Mouse (Mus musculus) C2C12 (cell line): ENCODE results near the gene Gtf2ird1. TPM values are rescaled to one million over a fixed set of nuclear protein-coding genes. Genes with fewer than 3 reads are reported as not detected.
A peak's percentile ranks its signal among the peaks of the same experiment; 100 is the strongest.

Source experiments
- H3K27me3 ChIP-seq: one replicate; pipeline ENCODE4 v1.6.1; 2011; ENCODE audit not compliant: control insufficient read depth, insufficient read depth, insufficient read length
- H3K36me3 ChIP-seq: one replicate; pipeline ENCODE4 v1.6.1; 2011; ENCODE audit not compliant: control insufficient read depth, insufficient read depth
- H3K4me3 ChIP-seq: one replicate; pipeline ENCODE4 v1.5.1; 2011; ENCODE audit warnings: mild to moderate bottlenecking, control low read depth; ENCODE audit not compliant: poor library complexity, insufficient read depth, severe bottlenecking
- H3K79me2 ChIP-seq: one replicate; pipeline ENCODE4 v1.6.1; 2011; ENCODE audit not compliant: control insufficient read depth, insufficient read depth
- H3K79me3 ChIP-seq: one replicate; pipeline ENCODE4 v1.6.1; 2011; ENCODE audit warnings: low read depth, control low read depth
- H3ac ChIP-seq: one replicate; pipeline ENCODE3; 2011; ENCODE audit warnings: low read depth; ENCODE audit not compliant: control insufficient read depth, insufficient read length
- CEBPB ChIP-seq: IDR thresholded peaks from one replicate; pipeline ENCODE4 v1.6.1; 2011; ENCODE audit warnings: low read depth, mild to moderate bottlenecking, control low read depth, moderate library complexity
- CTCF ChIP-seq: IDR thresholded peaks from one replicate; pipeline ENCODE4 v1.5.1; 2011; ENCODE audit not compliant: control insufficient read depth, insufficient read depth, insufficient read length
- FOSL1 ChIP-seq: IDR thresholded peaks from one replicate; pipeline ENCODE4 v1.8.0; 2011; ENCODE audit warnings: mild to moderate bottlenecking, low read length; ENCODE audit not compliant: poor library complexity, insufficient read depth, severe bottlenecking
- MAX ChIP-seq: IDR thresholded peaks from one replicate; pipeline ENCODE4 v1.6.1; 2011; ENCODE audit warnings: mild to moderate bottlenecking, control low read depth
- MYOD1 ChIP-seq: IDR thresholded peaks from one replicate; pipeline ENCODE4 v1.6.1; 2011; ENCODE audit warnings: low read depth; ENCODE audit not compliant: control insufficient read depth, insufficient read length
- MYOG ChIP-seq: IDR thresholded peaks from one replicate; pipeline ENCODE4 v1.6.1; 2011; ENCODE audit not compliant: control insufficient read depth, insufficient read length; ENCODE audit errors: extremely low read depth
- USF1 ChIP-seq: IDR thresholded peaks from one replicate; pipeline ENCODE4 v1.6.1; 2011; ENCODE audit warnings: low read depth, mild to moderate bottlenecking, control low read depth, moderate library complexity
- polyA plus RNA-seq: library from polyadenylated mRNA; unstranded; fragments of >200 nt; fragmentation: generic; extraction: Trizol; gene quantifications from one replicate; pipeline ENCODE4 v1.2.1, GENCODE M21; 2012; ENCODE audit warnings: missing spikeins

Gtf2ird1 gene
- polyA plus RNA-seq, 1 experiment: 48.6 TPM

- no peak for TF ChIP-seq CEBPB
- TF ChIP-seq MAX: no peak
- no peak for TF ChIP-seq MYOD1
- no peak for TF ChIP-seq MYOG
- no peak for TF ChIP-seq CTCF
- no peak for TF ChIP-seq FOSL1
- no peak for TF ChIP-seq USF1
- Histone ChIP-seq H3K36me3 (peaks cover 14% of the 10 kb centered on the region), H3K4me3 (no peak overlapping the region), H3K79me2 (no peaks in the 10 kb centered on the region), H3ac (no peak overlapping the region), H3K27me3 (no peaks in the 10 kb centered on the region), H3K79me3 (no peaks in the 10 kb centered on the region)
Observed at GRCm38 (mm10) chr5:134491206-134491605, 34.7 kb upstream of the Gtf2ird1 start.

DNA sequence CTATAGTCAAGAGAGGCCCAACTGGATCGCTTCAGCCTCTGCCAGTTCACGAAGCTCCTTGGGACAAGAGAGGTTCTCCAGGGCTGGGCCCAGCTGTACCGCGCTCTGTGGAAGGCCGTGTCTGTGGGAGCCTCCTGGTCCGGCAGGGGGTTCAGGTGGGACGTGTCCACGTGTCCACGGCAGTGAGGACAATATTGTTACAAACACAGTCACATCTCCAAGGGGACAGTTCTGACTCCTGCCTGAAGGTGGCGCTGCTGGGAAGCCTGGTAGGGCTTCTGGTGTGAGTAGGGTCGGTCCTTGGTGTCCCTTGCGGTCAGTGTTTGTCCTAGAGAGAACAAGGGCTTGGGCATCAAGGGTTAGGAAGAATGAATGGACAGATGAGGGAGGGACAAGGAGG is 33.9 kb upstream of the Gtf2ird1 start:
- no peak overlapping the region for H3K4me3 ChIP-seq
- peaks cover 14% of the 10 kb centered on the region for H3K36me3 ChIP-seq
- H3K79me3 ChIP-seq: no peaks in the 10 kb centered on the region
- H3ac ChIP-seq: no peak overlapping the region
- no peaks in the 10 kb centered on the region for H3K27me3 ChIP-seq
- no peak for TF ChIP-seq MAX
- TF ChIP-seq CEBPB: no peak
- no peak for TF ChIP-seq MYOD1
- TF ChIP-seq FOSL1: no peak
- TF ChIP-seq MYOG: no peak
- TF ChIP-seq USF1: no peak
- TF ChIP-seq CTCF: no peak
- no peaks in the 10 kb centered on the region for H3K79me2 ChIP-seq

- no peak overlapping the region for H3K4me3 ChIP-seq
- no peaks in the 10 kb centered on the region for H3K79me2 ChIP-seq
- no peaks in the 10 kb centered on the region for H3K79me3 ChIP-seq
- H3K27me3 ChIP-seq: no peaks in the 10 kb centered on the region
- H3K36me3 ChIP-seq: peaks cover 14% of the 10 kb centered on the region
- H3ac ChIP-seq: no peak overlapping the region
- no peak for TF ChIP-seq FOSL1
- TF ChIP-seq MYOG: no peak
- no peak for TF ChIP-seq MYOD1
- peak; percentile 21 for TF ChIP-seq CTCF
- no peak for TF ChIP-seq CEBPB
- TF ChIP-seq MAX: no peak
- TF ChIP-seq USF1: no peak
Observed at GRCm38 (mm10) chr5:134489583-134489982, 33.1 kb upstream of the Gtf2ird1 start.

DNA sequence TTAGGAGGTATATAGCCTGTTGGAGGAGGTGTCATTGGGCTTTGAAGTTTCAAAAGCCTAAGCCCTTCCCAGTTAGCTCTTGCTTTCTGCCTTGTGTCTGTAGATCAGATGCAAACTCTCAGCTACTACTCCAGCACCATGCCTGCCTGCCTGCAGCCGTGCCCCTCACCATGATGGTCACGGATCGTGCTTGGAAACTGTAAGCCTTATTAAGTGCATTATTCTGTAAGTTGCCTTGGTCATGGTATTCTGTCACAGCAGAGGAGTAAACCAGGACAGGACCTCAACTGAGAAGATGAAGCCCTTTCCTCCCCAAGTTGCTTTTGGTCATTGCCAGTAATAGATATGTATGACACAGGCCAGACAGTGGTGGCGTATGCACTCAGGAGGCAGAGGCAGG is 32.1 kb upstream of the Gtf2ird1 start:
- TF ChIP-seq MAX (no peak), MYOG (no peak)
- Histone ChIP-seq H3K79me3 (no peaks in the 10 kb centered on the region), H3K36me3 (peaks cover 11% of the 10 kb centered on the region), H3K4me3 (no peak overlapping the region), H3K79me2 (no peaks in the 10 kb centered on the region), H3ac (no peak overlapping the region), H3K27me3 (no peaks in the 10 kb centered on the region)

GRCm38 (mm10) chr5:134488042-134488441 is 31.5 kb upstream of the Gtf2ird1 start:
- no peak for TF ChIP-seq MAX
- no peak for TF ChIP-seq CEBPB
- no peak for TF ChIP-seq FOSL1
- no peak for TF ChIP-seq MYOD1
- no peak for TF ChIP-seq CTCF
- TF ChIP-seq MYOG: no peak
- no peak for TF ChIP-seq USF1
- H3ac ChIP-seq: no peak overlapping the region

DNA sequence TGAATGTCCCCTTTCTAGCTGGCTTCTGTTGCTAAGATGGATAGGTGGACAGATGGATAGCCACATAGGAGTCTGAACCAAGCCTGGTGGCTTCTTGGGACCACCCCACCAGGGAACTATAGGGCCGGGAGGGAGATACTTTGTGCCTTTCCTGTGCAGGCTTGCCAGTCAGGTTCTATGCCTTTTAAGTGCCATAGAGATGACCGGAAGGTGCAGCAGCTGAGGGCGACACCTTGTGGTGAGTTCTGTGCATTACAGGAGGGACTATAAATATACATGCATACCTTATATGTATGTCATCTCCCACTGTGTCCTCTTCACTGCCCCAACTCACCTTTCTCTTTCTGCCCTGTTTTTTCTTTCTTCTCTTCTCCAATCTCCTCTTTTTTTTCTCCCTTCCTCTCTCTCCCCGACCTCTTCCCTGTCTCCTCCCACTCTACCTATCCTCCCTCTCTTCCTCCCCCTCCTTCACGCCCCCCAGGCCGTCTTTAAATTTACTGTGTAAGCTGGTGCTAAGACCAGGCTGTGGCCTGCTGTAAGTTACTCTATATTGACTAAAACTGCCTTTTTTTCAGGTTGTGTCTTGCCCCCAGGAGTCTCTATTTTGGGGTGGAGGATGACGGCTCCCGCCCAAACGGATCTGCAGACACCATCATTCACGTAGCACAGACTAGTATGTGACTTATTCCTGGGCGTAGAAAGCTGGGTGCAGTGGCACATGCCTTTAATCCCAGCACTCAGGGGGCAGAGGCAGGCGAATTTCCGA is 29.6 kb upstream of the Gtf2ird1 start:
- H3K79me3 ChIP-seq: no peaks in the 10 kb centered on the region
- no peaks in the 10 kb centered on the region for H3K79me2 ChIP-seq
- TF ChIP-seq CTCF: peak; percentile 81
- TF ChIP-seq MYOD1: no peak
- H3K36me3 ChIP-seq: no peaks in the 10 kb centered on the region
- H3ac ChIP-seq: no peak overlapping the region
- no peak overlapping the region for H3K4me3 ChIP-seq
- no peaks in the 10 kb centered on the region for H3K27me3 ChIP-seq

More at GRCm38 (mm10) chr5:134488042-134488441, 31.5 kb upstream of the Gtf2ird1 start:
- Histone ChIP-seq H3K79me3 (no peaks in the 10 kb centered on the region), H3K4me3 (no peak overlapping the region), H3K27me3 (no peaks in the 10 kb centered on the region), H3K79me2 (no peaks in the 10 kb centered on the region), H3K36me3 (peaks cover 6% of the 10 kb centered on the region)
